Mouse (Mus musculus) right cerebral cortex, postnatal 36 days (tissue): ENCODE data around the gene Ccn6.
"Not testable (repeated sequence)": the region's sequence is repeated elsewhere in the genome, so short reads cannot be mapped to it uniquely, and the experiment has no call there.

Source experiments
- DNase-seq, 2 experiments: peaks; one replicate each; pipeline ENCODE4 v3.0.0; 2022; ENCODE audit warnings: low spot score in 2 of 2, mixed read lengths in 1 of 2

The Ccn6 gene

DNA sequence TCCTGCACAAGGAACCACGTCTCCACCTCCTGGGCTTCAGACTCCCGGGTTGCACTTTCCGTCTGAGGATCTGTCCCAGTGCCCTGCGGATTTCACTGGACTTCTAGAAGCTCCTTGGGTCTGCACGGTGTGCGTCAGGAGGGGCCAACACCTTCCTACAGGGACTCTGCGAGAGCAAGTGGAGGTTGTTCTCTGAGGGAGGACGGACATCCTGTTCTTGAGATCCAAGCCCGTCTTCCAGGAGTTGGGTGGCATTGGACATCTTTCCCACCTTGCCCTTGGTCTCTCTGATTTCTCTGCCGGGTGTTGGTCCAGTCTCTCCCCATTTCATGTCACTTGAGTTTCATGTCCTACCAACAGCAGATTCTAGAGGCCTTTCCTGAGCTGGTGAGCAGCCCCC is at the start of gene Ccn6:
Gene Ccn6 (minus strand): TSS at position 101 of the 400 bp plus-strand sequence.
- DNase-seq: no peak

DNA sequence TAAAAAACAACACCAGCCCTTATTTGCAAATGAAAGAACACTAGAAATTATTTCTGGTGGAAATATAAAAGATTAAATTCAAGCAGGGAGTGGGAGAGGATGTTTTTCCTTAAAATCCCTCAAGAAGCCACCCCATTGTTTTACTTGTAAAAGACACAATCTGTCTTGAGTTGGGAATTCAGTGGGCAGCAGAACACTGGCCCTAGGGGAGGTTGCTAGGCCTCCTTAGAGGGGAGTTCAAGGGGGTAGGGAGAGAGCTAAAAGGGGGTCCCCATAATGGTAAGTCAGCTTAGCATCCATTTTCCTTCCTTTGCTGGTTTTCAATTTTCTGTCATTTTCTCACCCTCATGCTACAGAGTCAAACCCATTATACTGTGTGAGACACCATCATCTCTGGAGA is 46.4 kb upstream of the Ccn6 start:
- no peak for DNase-seq

DNA sequence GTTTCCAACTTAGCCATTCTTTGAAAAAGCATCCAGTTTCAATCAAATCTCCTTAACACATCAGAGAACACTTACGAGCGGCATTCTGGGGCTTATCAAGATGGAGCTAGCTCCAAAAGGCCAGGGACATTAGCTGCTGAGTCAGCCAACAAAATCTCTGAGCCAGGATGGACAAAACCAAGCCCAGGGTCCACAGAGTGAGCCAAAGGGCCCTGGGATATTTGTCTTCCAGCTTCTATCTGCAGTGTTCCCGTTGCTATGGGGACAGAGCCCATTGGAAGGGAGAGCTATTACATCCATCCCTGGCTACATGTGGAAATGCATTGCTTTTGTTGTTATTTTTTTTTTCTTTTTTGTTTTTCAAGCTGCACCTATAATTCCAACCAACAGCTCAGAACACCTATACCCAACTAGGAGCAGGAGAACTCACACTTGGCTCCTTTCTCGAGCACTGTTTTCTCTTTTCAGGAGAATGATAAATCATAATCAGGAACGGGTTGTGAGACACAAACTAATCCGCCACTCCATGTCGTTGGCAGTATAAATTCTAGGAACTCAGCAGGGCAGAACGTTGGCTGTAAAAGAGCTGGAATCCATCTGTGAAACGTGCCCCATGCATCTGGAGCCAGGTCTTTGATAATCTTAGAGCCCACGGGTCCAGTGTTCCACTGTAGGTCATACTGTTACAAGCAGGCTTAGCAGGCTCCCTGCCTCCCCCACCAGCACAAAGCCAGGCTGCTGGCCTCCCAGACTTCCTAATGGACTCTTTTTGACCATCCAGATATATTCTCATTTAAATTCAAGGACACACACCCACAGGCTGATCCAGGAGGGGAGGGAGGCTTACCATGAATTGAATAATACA is 45.8 kb upstream of the Ccn6 start:
- DNase-seq: no peak

DNA sequence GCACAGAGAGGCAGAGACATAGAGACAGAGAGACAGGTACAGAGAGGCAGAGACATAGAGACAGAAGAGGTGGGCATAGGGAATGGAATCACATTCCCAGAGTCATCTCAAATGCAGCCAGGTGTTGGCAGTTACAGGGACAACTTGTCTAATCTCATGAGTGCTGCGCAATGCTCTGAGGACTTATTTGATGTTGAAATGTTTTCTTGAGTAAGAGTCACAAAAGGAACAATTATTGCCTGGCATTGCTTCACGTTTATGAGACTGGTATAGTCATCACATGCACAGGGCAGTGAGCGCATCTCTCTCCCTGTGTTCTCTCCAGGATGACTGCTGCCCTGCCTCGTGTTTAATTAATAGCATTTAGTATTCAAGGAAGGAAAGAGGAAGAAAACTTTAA is 45.1 kb upstream of the Ccn6 start:
- no peak for DNase-seq

DNA sequence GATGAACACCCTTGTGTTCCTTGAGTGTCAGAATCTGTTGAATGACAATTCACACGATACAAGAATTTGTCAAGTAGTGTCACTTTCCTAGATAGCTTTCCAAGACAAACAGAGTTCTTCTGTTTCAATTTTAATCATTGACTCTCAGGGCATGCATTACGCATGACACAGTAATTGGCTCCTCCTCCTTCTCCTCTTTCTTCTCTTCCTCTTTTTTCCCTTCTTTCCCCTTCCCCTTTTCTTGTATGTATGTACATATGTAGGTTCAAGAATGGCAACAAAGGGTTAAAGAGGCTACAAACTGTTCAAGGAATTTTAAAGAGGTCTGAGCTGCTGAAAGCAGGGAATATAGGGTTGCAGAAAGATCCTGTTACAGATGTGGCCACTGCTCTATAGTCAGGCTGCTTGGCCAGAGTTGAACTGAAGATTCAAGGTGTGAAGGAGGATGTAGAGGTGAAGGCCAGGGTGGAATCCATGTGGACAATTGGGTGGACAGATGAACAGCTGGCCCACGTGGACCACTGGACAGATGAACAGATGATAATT is 43.8 kb upstream of the Ccn6 start:
- no peak for DNase-seq

DNA sequence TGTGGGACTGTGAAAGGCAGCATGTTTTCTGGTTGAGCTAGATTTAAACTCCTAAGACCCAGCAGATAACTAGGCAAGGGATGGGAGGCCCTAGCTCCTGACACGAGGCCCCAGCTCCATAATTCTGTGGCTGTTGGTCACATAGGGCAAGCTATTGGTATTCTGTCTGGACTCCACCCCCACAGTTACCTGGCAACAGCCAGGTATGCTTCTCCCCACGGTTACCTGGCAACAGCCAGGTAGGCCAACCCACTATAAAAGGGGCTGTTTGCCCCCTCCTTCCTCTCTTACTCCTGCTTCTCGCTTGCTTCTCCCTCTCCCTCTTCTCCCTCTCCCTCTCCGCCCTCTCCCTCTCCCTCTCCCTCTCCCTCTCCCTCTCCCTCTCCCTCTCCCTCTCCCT is 38.9 kb upstream of the Ccn6 start:
- no peak for DNase-seq

DNA sequence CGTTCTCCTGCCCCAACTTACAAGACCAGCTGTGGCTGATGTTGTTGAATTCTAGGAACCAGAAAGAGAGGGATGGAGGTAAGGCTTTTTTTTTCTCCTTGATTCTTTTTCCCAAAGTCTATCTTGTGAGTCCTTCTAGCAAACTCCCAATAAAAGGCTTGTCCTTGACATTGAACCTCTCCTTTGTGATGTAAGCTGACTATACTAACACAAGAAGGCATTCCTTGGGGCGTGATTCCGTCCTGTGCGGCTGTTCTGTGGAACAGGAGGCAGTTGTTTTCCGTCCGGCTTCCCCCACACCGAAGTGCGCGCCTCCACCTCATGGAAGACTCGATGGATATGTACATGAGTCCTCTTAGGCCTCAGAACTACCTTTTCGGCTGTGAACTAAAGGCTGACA is 34.6 kb upstream of the Ccn6 start:
- DNase-seq: not testable (repeated sequence)

DNA sequence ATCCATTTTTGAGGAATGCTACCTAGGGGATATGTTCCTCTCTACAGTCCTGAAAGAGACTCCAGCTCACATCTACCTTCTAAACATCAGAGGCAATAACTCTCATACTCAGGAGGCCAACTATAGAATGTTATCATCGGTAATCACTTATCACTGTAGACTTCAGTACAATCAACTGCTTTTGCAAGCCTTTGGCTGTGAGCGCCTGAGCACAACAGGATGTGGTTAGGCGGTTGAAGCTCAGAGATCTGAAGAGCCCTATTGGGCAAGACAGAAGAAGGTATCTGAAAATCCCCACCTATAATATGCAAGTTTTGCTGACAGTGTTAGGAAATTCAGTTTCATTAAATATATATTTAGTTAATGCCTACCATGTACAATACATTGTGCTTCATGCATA is 29.1 kb upstream of the Ccn6 start:
- DNase-seq: no peak

DNA sequence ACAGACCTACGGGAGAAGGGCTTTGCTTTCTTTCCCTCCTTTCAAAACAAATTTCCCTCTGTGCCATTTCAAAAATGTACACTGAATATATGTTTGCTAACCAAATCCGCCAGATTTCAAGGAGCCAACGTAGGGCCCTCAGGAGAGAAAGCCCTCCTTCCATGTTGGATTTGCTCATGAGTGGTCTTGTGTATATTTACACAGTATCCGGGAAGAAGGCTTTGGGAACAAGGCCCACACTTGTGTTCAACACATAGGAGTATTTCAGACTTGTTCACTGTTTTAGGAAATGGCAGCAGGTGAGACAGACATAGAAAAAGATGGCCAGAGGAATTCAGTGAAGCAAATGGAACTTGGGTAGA is 21.9 kb upstream of the Ccn6 start:
- no peak for DNase-seq

DNA sequence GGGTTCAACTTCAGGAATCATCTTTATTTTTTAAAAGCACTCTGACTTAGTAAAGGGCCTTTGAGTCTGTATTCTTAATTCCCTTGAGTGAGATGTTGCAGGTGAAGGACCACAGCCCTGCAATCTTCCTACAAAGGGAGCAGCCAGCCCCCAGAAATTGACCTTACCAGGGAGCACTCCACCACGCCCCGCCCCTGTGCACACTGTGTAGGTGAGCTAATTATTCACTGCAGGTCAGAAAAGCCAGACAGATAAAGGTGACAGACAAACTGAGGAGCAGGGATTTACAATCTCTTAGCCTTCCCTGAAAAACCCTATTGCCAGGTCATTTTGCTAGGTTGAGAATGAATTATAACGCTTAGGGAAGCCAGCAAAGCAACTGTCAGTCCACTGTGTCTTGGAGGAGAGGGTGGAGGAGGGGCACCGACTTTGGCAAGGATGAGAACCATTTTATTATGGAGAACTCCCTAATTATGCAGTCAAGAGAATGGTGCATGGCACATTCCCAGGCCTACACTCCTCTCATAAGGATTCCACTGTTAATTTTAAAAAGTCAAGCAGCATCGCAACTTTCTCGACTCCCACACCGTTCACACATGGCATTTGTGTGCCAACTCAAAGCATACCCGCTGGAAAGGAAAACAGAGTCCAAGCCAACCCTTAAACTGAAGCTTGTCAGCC is 21.4 kb upstream of the Ccn6 start:
- DNase-seq: peak; percentile 64 to 73

DNA sequence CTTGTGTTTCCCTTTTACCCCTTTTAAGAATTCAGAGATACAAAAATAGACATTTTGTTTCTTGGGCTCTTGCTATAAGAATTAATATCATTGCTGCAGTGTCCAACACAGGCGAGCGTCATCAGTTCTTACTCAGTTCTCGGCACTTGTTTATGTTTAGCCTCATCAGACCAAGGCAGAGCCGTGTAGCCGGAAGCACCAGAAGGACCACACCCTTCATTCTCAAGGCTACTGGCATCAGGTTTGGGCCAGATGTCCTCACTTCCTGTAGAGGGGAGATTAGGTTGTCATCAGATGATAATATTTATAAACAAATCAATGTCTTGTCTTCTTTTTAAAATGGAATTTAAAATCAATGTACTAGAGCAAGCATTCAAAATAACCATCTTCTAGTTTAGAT is 13.4 kb upstream of the Ccn6 start:
- DNase-seq: no peak

DNA sequence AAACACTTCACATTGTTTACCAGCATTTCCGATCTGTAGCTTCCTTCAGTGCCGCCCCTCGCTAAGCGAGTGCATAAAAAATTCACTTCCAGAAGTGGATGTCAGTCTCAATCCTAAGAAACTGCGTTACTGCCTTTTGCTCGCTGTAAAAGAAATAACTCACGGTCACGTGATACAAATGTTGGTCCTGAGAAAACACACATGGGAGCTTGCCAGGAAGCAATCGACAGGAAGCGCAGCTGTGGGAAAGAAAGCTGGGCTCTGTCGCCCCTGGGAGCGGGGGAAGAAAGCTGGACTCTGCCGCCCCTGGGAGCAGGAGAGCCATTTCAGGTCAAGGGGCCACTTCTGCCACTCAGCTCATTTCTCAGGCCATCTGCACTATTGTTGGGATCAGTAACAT is 9.5 kb upstream of the Ccn6 start:
- DNase-seq: no peak

DNA sequence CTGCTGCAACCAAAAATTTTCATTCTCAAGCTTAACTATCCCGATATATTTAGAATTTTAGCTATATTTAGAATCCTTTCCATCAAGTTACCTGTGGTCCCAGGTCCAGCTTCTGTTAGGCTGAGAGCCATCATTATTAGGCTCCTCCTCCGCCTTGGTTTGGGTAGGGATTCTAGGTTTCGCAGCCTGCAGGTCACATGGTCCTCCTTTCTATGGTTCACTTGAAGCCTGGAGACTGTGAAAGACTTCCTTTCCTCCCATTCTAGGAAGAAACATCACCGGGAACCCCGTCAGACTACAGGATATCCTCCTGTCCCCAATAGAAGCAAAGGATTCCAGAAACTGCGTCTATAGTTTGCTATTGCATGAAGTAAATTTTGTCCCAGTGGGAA is 8.9 kb upstream of the Ccn6 start:
- DNase-seq: no peak

DNA sequence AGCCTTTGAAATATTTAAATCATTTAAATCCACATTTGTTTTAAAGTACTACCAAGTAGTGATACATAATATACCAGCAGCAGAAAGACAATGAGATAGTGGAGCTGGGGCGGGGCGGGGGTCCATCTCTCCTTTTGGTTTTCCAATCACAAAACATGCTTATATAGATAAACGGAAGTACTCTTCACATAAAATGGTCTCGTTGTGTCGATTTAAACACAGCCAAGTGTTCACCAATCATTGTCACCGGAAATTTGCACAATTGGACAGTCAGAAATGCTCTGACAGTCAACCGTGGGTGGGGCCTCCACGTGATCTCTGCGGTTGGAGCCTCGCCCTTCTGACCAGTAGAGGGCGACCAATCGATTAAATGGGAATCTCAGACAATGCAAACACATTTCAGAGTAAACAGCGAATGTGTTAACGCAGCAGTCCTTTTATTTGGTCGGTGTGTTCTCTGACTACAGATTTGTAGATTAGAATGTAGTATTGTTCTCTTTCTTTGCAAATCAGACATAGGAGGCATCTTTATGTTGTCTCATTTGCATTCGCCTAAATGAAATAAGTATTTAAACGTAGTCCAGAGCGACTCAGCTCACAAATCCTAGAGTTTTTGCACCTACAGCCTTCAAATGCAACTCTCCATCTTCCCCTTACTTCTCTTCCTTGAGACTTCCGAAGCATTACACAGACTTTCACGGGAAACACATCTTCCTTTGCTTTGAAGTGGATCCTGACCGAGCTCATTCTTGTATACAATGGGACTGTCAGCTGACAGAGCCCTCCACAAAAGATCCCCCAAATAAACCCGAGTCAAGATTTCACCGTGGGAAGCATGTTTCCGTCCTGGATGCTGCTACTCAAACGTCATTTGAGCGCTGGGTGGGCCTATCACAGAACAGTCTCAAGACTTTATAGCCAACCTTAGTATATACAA is 8.3 kb upstream of the Ccn6 start:
- peak; percentile 84 to 87 for DNase-seq

DNA sequence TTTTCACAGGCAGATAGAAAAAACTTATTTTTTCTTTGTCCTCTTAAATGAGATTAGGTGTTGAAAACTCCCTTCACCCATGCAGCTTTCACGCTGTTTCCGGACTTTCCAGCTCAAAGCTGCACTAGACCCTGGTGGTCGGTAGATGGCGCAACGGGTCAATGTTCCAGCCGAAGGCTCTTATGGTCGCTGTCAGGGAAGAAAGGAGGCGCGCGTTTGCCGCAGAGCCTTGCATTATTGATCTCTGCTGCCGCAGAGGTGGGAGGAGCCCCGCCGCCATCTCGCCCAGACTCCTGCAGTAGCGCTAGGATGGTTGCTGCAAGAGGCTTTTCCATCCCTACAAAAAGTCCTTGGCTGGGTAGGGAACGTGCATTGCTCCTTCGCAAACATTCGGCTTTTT is 7.5 kb upstream of the Ccn6 start:
- DNase-seq: peak; percentile 86 to 87

DNA sequence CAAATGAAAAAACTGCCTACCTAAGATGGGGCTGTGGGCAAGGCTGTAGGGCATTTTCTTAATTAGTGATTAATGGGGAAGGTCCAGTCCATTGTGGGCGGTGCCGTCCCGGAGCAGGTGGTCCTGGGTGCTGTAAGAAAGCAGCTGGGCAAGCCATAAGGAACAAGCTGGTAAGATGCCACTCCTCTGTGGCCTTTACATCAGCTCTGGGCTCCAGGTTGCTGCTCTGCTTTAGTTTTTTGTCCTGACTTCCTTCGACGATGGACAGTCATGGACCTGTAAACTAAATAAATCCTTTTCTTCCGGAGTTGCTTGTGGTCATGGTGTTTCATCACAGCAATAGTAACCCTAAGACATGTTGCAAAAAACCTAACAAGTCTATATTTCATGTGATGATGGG is 7.1 kb upstream of the Ccn6 start:
- no peak for DNase-seq

DNA sequence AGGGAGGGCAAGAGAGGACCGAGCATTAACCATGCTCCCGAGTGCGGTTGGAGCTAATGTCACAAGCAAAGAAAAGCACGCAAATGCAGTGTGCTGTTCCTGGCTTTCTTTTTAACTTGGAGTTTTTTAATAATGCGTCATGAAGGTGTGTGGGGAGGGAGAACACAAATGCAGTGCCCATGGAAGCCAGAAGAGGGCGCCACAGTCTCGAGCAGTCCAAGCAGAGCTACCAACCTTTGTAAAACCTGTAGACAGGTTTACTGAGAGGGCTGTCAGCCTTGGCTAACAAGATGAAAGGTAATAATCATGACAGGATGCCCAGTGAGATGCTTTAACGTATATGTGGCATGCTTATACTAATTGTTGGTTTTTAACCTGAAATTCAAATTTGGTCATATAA is 6.6 kb upstream of the Ccn6 start:
- peak; percentile 56 to 64 for DNase-seq

DNA sequence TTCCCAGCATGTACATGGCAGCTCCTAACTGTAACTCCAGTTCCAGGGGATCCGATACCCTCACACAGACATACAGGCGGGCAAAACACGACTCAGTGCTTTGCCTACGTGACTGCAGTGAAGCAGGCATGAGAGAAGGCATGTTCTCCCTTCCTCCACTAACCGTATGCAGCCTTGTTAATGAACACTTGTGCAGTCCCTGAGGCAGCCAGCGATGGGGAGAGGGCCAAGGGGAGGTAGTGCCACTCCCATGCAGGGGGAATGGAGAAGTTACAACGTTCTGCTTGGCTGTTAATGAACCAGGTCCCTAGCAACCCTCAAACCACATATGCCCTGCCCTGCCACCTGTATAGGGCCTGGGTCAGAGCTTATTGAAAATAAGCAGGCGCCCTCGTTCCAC is 6.0 kb upstream of the Ccn6 start:
- DNase-seq: no peak

DNA sequence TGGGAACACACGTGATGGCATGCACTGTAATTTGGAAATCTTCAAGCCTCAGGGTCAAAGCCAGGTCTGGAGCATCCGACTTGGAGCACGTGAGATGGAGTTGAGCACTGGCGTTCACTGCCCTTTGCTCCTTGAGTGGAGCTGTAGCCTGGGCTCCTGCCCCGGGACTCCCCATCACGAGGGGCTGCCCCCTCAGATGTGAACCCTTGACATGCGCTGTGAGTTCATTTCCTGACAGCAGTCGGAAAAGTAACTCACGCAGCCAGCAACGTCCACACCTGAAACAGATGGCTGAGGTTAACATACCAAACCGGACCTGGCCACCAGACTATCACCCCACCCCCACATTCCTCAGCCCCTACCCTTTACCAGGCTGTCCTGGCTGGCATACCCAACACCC is 4.0 kb upstream of the Ccn6 start:
- no peak for DNase-seq

DNA sequence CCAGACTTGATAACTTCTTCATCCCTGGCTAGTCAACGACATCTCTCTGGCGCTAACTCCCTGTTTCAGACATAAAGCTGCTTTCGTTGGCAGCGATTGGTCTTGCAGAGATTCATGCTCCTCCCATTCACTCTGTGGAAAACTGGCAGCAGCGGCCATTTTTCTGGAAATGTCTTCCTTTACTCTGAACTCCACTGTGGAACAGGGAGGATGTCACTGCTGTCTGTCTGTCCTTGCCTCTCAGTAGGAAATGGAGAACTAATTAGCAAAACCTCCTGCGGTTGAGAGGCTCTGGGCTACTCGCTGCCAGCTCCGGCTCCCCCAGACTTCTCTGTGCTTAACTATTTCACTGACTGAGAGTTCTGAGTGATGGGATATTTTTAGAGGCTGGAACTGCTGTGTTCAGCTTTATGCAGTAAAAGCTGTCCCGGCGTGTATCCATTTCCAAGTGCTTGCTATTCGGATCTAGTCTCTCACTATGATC is 2.1 kb upstream of the Ccn6 start:
- DNase-seq: peak in 1 of 2 experiments; percentile 52

DNA sequence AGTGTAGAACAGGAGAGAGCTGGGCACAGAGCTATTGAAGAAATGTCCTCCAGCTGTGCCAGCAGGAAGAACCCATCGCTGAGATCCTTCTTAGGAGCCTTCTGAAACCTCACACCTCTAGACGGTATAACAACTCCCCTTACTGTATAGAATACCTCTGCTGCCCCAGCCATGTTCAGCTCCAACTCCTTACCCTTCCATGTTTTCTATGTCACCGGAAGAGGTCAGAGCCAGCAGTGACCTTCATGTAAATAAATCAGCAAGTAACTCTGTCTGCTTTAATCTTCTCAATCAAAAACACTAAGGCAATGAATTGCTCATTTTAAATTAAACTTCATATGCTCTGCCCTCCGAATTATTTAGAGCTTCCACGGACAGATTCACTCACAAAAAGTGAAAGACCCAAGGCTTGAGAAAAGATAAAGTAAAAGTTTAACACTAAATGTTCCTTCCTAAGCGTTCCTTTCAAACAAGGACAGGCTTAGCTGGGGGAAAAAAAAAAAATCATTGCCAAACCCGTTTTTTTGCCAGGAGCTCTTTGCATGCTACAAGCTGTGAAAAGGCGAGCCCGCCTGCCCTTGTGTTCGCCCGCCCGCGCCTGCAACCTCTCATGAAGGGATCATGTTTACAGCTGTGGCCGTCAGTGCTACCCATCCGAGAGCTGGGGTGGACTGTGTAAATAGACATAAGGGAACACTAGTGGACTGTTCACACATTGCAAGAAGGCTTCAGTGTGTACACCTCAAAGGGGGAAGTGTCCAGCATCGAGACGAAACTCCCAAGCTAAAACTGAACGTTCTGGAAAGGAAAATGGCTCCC is 719 bp downstream of the Ccn6 start:
- DNase-seq: no peak
